Mouse (Mus musculus) liver, embryonic 16.5 days (tissue): ENCODE results near the gene Lrrc42. TPM values are rescaled to one million over a fixed set of nuclear protein-coding genes. Genes with fewer than 3 reads are reported as not detected.

ENCODE experiments used
- ATAC-seq: fragments of 200-750 bp; cut with Nextera tagmentation; 2 replicates; pipeline ENCODE4 v1.8.0; 2017; ENCODE audit warnings: low read depth, mild to moderate bottlenecking, moderate number of reproducible peaks, moderate library complexity
- H3K27ac ChIP-seq: fragments of 300-500 bp; sonication (generic); 2 replicates; pipeline ENCODE4 v1.5.1; 2014; ENCODE audit warnings: mild to moderate bottlenecking, low read length
- H3K27me3 ChIP-seq: fragments of 300-500 bp; sonication (generic); 2 replicates; pipeline ENCODE4 v1.6.1; 2014; ENCODE audit warnings: low read depth, low read length, mixed read lengths; ENCODE audit not compliant: control insufficient read depth, insufficient read depth
- H3K36me3 ChIP-seq: fragments of 300-500 bp; sonication (generic); 2 replicates; pipeline ENCODE4 v1.6.1; 2014; ENCODE audit warnings: mild to moderate bottlenecking; ENCODE audit not compliant: control insufficient read depth, insufficient read depth
- H3K4me1 ChIP-seq: fragments of 300-500 bp; sonication (generic); 2 replicates; pipeline ENCODE4 v1.6.1; 2014; ENCODE audit warnings: low read depth, low read length, mixed read lengths; ENCODE audit not compliant: control insufficient read depth
- H3K4me2 ChIP-seq: fragments of 300-500 bp; sonication (generic); 2 replicates; pipeline ENCODE4 v1.6.1; 2014; ENCODE audit warnings: low read depth, low read length, mixed read lengths
- H3K4me3 ChIP-seq: fragments of 300-500 bp; sonication (generic); 2 replicates; pipeline ENCODE4 v1.5.1; 2014; ENCODE audit warnings: low read depth, mild to moderate bottlenecking, low read length
- H3K9ac ChIP-seq: fragments of 300-500 bp; sonication (generic); 2 replicates; pipeline ENCODE4 v1.6.1; 2014; ENCODE audit warnings: low read depth, low read length
- H3K9me3 ChIP-seq: fragments of 300-500 bp; sonication (generic); replicated peaks from 2 replicates; pipeline ENCODE4 v1.6.1; 2016; ENCODE audit warnings: low read length; ENCODE audit not compliant: control insufficient read depth
- WGBS: fragments of 180-500 bp; shearing (Covaris S2); extraction: QIAGEN DNeasy Blood & Tissue Kit; methylation state at CpG from one replicate; pipeline ENCODE4 v1.1.7; 2014; ENCODE audit not compliant: insufficient replicate concordance; 5-methylcytosine and 5-hydroxymethylcytosine counted together
- polyA plus RNA-seq: library from polyadenylated mRNA; unstranded; fragments of >200 nt; fragmentation: Nextera tagmentation; extraction: Ambion mirVana; gene quantifications from 2 replicates; pipeline ENCODE4 v1.2.1, GENCODE M21; 2015

Lrrc42 gene
- polyA plus RNA-seq, 1 experiment from 2014 or later: 13.6 TPM

DNA sequence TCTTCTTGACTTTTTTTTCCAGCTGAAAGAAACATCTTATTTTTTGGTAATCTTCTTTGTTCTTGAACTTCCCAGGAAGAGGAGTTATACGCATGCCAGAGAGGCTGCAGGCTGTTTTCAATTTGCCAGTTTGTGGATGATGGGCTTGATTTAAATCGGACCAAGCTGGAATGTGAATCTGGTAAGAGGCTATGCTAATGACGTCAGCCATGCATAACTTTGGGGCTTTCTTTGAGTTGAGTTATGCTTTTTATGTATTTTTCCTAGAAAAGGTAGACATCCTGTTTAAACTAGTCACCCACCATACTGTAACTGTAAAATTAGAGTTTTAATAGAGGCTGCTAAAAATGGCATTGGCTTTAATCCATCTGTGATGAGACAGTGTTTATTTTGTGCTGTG, 67.6 kb downstream of the Lrrc42 start:
- WGBS: 90% methylated on average over 3 of the region's 3 CpGs
- H3K4me2 ChIP-seq: no peak overlapping the region
- H3K27ac ChIP-seq: no peak overlapping the region
- H3K27me3 ChIP-seq: no peaks in the 10 kb centered on the region
- H3K9ac ChIP-seq: no peak overlapping the region
- no peaks in the 10 kb centered on the region for H3K9me3 ChIP-seq
- ATAC-seq: no peak
- peaks cover 19% of the 10 kb centered on the region for H3K4me1 ChIP-seq
- H3K4me3 ChIP-seq: no peak overlapping the region
- peaks cover 19% of the 10 kb centered on the region for H3K36me3 ChIP-seq

Other genes starting within 250 kb of the Lrrc42 start
- gene Mrpl37, start 186.7 kb downstream of the Lrrc42 start, polyA plus RNA-seq: 45.5 and 47.7 TPM in 2 replicates
- 1.3 and 1.8 TPM in 2 replicates for gene Cyb5rl, start 186.5 kb downstream of the Lrrc42 start, polyA plus RNA-seq
- not detected in 2 replicates for gene Cdcp2, start 156.6 kb downstream of the Lrrc42 start, polyA plus RNA-seq
- gene Tmem59, start 75.1 kb downstream of the Lrrc42 start, polyA plus RNA-seq: 196 and 197 TPM in 2 replicates
- 11.7 and 19.8 TPM in 2 replicates for gene Tceanc2, start 74.4 kb downstream of the Lrrc42 start, polyA plus RNA-seq
- gene Ldlrad1, start 44.4 kb downstream of the Lrrc42 start, polyA plus RNA-seq: not detected in 2 replicates
- 6.4 and 8.1 TPM in 2 replicates for gene Hspb11, start 61 bp upstream of the Lrrc42 start, polyA plus RNA-seq
- 0.08 and 0.15 TPM in 2 replicates for gene Dio1, start 53.6 kb upstream of the Lrrc42 start, polyA plus RNA-seq
- 21.6 and 22.4 TPM in 2 replicates for gene Yipf1, start 60.8 kb upstream of the Lrrc42 start, polyA plus RNA-seq
- gene Ndc1, start 114.3 kb upstream of the Lrrc42 start, polyA plus RNA-seq: 13.0 and 13.1 TPM in 2 replicates
- gene Glis1, start 181.1 kb upstream of the Lrrc42 start, polyA plus RNA-seq: 0.18 and 0.55 TPM in 2 replicates